Mouse (Mus musculus) limb, embryonic 12.5 days (tissue): ENCODE measurements at regions not wholly inside any gene's neighbourhood (a gene's known extent, or its start where the extent isn't known, plus 50 kb on each side); places are given as distances from the start of the nearest gene placed in this dataset.

Experiments
- ATAC-seq: fragments of 200-750 bp; cut with Nextera tagmentation; 2 replicates; pipeline ENCODE4 v1.8.0; 2017; ENCODE audit warnings: low read depth, moderate TSS enrichment; ENCODE audit not compliant: insufficient number of reproducible peaks, insufficient read depth, low FRiP score, low TSS enrichment
- H3K27ac ChIP-seq: fragments of 300-500 bp; sonication (generic); 2 replicates; pipeline ENCODE4 v1.5.1; 2016; ENCODE audit warnings: mild to moderate bottlenecking, moderate library complexity
- H3K27me3 ChIP-seq: fragments of 300-500 bp; sonication (generic); 2 replicates; pipeline ENCODE4 v1.6.1; 2016; ENCODE audit warnings: mild to moderate bottlenecking, moderate library complexity
- H3K36me3 ChIP-seq: fragments of 300-500 bp; sonication (generic); 2 replicates; pipeline ENCODE4 v1.6.1; 2016; ENCODE audit warnings: mild to moderate bottlenecking, moderate library complexity
- H3K4me1 ChIP-seq: fragments of 300-500 bp; sonication (generic); replicated peaks from 2 replicates; pipeline ENCODE4 v1.6.1; 2016
- H3K4me2 ChIP-seq: fragments of 300-500 bp; sonication (generic); 2 replicates; pipeline ENCODE4 v1.6.1; 2016; ENCODE audit warnings: mild to moderate bottlenecking, moderate library complexity
- H3K4me3 ChIP-seq: fragments of 300-500 bp; sonication (generic); replicated peaks from 2 replicates; pipeline ENCODE4 v1.5.1; 2016; ENCODE audit warnings: mild to moderate bottlenecking
- H3K9ac ChIP-seq: fragments of 300-500 bp; sonication (generic); replicated peaks from 2 replicates; pipeline ENCODE4 v1.6.1; 2016; ENCODE audit warnings: mild to moderate bottlenecking, moderate library complexity
- H3K9me3 ChIP-seq: fragments of 300-500 bp; sonication (generic); 2 replicates; pipeline ENCODE4 v1.6.1; 2016; ENCODE audit warnings: mild to moderate bottlenecking, moderate library complexity
- WGBS: fragments of 180-500 bp; shearing (Covaris S2); methylation state at CpG from one replicate; pipeline ENCODE4 v1.1.7; 2016; 5-methylcytosine and 5-hydroxymethylcytosine counted together

GRCm38 (mm10) chr1:59403831-59404547 is 78.2 kb upstream of the Fzd7 start:
- Histone ChIP-seq H3K27me3 (no peaks in the 10 kb centered on the region), H3K9ac (no peak overlapping the region), H3K9me3 (no peaks in the 10 kb centered on the region), H3K4me3 (no peak overlapping the region), H3K4me2 (no peak overlapping the region), H3K36me3 (no peaks in the 10 kb centered on the region), H3K4me1 (peaks cover 9% of the 10 kb centered on the region; the same call in 1 of the 2 replicates), H3K27ac (no peak overlapping the region)
- WGBS = 83% methylated on average over 9 of the region's 9 CpGs
- no peak for ATAC-seq

GRCm38 (mm10) chr1:59405370-59405769 is 76.9 kb upstream of the Fzd7 start:
- no peak overlapping the region for H3K4me3 ChIP-seq
- H3K27me3 ChIP-seq = no peaks in the 10 kb centered on the region
- H3K27ac ChIP-seq = no peak overlapping the region
- WGBS = 75% methylated on average over 8 of the region's 8 CpGs
- H3K4me1 ChIP-seq = peaks cover 7% of the 10 kb centered on the region
- H3K36me3 ChIP-seq = no peaks in the 10 kb centered on the region
- no peak overlapping the region for H3K9ac ChIP-seq
- H3K9me3 ChIP-seq = no peaks in the 10 kb centered on the region
- no peak overlapping the region for H3K4me2 ChIP-seq
- no peak for ATAC-seq

- no peak for ATAC-seq
- Histone ChIP-seq H3K4me1 (peaks cover 7% of the 10 kb centered on the region), H3K27ac (no peak overlapping the region), H3K9me3 (no peaks in the 10 kb centered on the region), H3K9ac (no peak overlapping the region), H3K36me3 (no peaks in the 10 kb centered on the region), H3K27me3 (no peaks in the 10 kb centered on the region), H3K4me2 (no peak overlapping the region), H3K4me3 (no peak overlapping the region)
- WGBS = 15% methylated on average over 6 of the region's 6 CpGs
These were observed 75.4 kb upstream of the Fzd7 start for GRCm38 (mm10) chr1:59406741-59407306.

- Histone ChIP-seq H3K4me3 (no peak overlapping the region), H3K4me1 (peaks cover 7% of the 10 kb centered on the region), H3K9me3 (no peaks in the 10 kb centered on the region), H3K27me3 (no peaks in the 10 kb centered on the region), H3K9ac (no peak overlapping the region), H3K36me3 (no peaks in the 10 kb centered on the region), H3K27ac (no peak overlapping the region), H3K4me2 (no peak overlapping the region)
- WGBS = 12% methylated on average over 8 of the region's 8 CpGs
- ATAC-seq = no peak
These were observed 72.6 kb upstream of the Fzd7 start for GRCm38 (mm10) chr1:59409585-59410160.

- H3K9me3 ChIP-seq = no peaks in the 10 kb centered on the region
- peaks cover 15% of the 10 kb centered on the region for H3K4me1 ChIP-seq
- WGBS = 92% methylated on average over 8 of the region's 8 CpGs
- H3K9ac ChIP-seq = no peak overlapping the region
- H3K27ac ChIP-seq = no peak overlapping the region
- H3K36me3 ChIP-seq = no peaks in the 10 kb centered on the region
- H3K4me2 ChIP-seq = no peak overlapping the region
- no peak overlapping the region for H3K4me3 ChIP-seq
- H3K27me3 ChIP-seq = no peaks in the 10 kb centered on the region
- ATAC-seq = no peak
These were observed 69.0 kb upstream of the Fzd7 start for GRCm38 (mm10) chr1:59413264-59413663.

- no peak overlapping the region for H3K27ac ChIP-seq
- WGBS = 77% methylated on average over 13 of the region's 13 CpGs
- H3K9ac ChIP-seq = no peak overlapping the region
These were observed 67.6 kb upstream of the Fzd7 start for GRCm38 (mm10) chr1:59414401-59415210.

GRCm38 (mm10) chr1:59415733-59416312 is 66.4 kb upstream of the Fzd7 start:
- no peak overlapping the region for H3K27ac ChIP-seq
- H3K4me1 ChIP-seq = peaks cover 13% of the 10 kb centered on the region; the same call in 1 of the 2 replicates
- no peak overlapping the region for H3K4me2 ChIP-seq
- H3K9me3 ChIP-seq = no peaks in the 10 kb centered on the region
- H3K27me3 ChIP-seq = no peaks in the 10 kb centered on the region
- no peak overlapping the region for H3K4me3 ChIP-seq
- no peaks in the 10 kb centered on the region for H3K36me3 ChIP-seq
- 86% methylated on average over 11 of the region's 11 CpGs for WGBS
- no peak for ATAC-seq
- no peak overlapping the region for H3K9ac ChIP-seq

More at GRCm38 (mm10) chr1:59414401-59415210, 67.6 kb upstream of the Fzd7 start:
- no peak overlapping the region for H3K4me2 ChIP-seq
- no peaks in the 10 kb centered on the region for H3K36me3 ChIP-seq
- peaks cover 15% of the 10 kb centered on the region for H3K4me1 ChIP-seq
- H3K9me3 ChIP-seq = no peaks in the 10 kb centered on the region
- ATAC-seq = no peak
- no peak overlapping the region for H3K4me3 ChIP-seq
- no peaks in the 10 kb centered on the region for H3K27me3 ChIP-seq

- no peaks in the 10 kb centered on the region for H3K27me3 ChIP-seq
- H3K9me3 ChIP-seq = no peaks in the 10 kb centered on the region
- H3K27ac ChIP-seq = no peak overlapping the region
- no peak overlapping the region for H3K4me3 ChIP-seq
- no peak for ATAC-seq
- H3K4me2 ChIP-seq = no peak overlapping the region
- H3K36me3 ChIP-seq = no peaks in the 10 kb centered on the region
- H3K9ac ChIP-seq = no peak overlapping the region
- H3K4me1 ChIP-seq = peaks cover 15% of the 10 kb centered on the region
- 34% methylated on average over 1 of the region's 1 CpGs for WGBS
These were observed 64.9 kb upstream of the Fzd7 start for GRCm38 (mm10) chr1:59417317-59417716.

- no peak overlapping the region for H3K4me3 ChIP-seq
- 44% methylated on average over 3 of the region's 3 CpGs for WGBS
- H3K27ac ChIP-seq = no peak overlapping the region
- H3K27me3 ChIP-seq = no peaks in the 10 kb centered on the region
- ATAC-seq = no peak
- no peaks in the 10 kb centered on the region for H3K36me3 ChIP-seq
- H3K4me1 ChIP-seq = peaks cover 21% of the 10 kb centered on the region
- no peaks in the 10 kb centered on the region for H3K9me3 ChIP-seq
- H3K4me2 ChIP-seq = no peak overlapping the region
- no peak overlapping the region for H3K9ac ChIP-seq
These were observed 64.3 kb upstream of the Fzd7 start for GRCm38 (mm10) chr1:59417962-59418361.

GRCm38 (mm10) chr1:59418748-59419147 is 63.5 kb upstream of the Fzd7 start:
- 85% methylated on average over 9 of the region's 9 CpGs for WGBS
- H3K4me1 ChIP-seq = peaks cover 29% of the 10 kb centered on the region
- H3K36me3 ChIP-seq = no peaks in the 10 kb centered on the region
- H3K4me3 ChIP-seq = no peak overlapping the region
- no peak for ATAC-seq
- no peak overlapping the region for H3K27ac ChIP-seq
- H3K27me3 ChIP-seq = no peaks in the 10 kb centered on the region
- no peaks in the 10 kb centered on the region for H3K9me3 ChIP-seq
- no peak overlapping the region for H3K9ac ChIP-seq
- H3K4me2 ChIP-seq = no peak overlapping the region
